9 mouse cellular contexts compared by ENCODE assay signal in the genomic region with DNA sequence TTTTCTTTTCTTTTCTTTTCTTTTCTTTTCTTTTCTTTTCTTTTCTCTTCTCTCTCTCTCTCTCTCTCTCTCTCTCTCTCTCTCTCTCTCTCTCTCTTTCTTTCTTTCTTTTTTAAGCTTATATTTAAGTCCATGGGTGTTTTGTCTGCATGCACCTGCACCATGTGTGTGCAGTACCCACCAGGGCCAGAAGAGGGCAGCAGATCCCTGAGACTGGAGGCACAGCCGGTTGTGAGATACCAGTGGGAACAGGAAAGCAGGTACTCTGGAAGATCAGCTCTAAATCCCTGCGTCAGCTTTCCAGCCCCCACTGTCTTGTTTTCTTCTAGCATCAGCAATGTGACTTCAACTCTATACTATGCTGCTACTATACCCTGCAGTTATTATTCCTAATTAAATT. TPM values are rescaled to one million over a fixed set of nuclear protein-coding genes. Genes with fewer than 3 reads are reported as not detected.
DNase-seq lines count a peak whose midpoint lies in the region; ATAC-seq and TF ChIP-seq lines count a peak whose summit lies in the region.
"Had no signal": no experiment of that assay in that cellular context is flagged by ENCODE, and none has a peak within 500 bp of the region (broad histone marks: within the 10 kb centered on the region; RNA-seq: fewer than 3 reads in every experiment).

No protein-coding gene starts in this region.

- TF ChIP-seq CTCF in hindbrain, postnatal 0 days (IDR thresholded peaks at IDR 0.05; ENCODE audit: low read depth) = peak; percentile 94

- 41% methylated on average over 2 of the region's 2 CpGs for WGBS in hindbrain, postnatal 0 days

- H3K4me2 ChIP-seq in hindbrain, postnatal 0 days (ENCODE audit: low read depth, low read length) = no peak overlapping the region
- H3K4me2 ChIP-seq: stomach, embryonic 15.5 days had no signal

- intact Hi-C loops in left cerebral cortex, postnatal 4 days (cut with DNase I) = loop anchor here (5.0 kb wide), 1 partner anchor 124 kb away; no protein-coding TSS in a partner anchor

- ATAC-seq in hindbrain, postnatal 0 days = no peak
- peak; percentile 78 for ATAC-seq in megakaryocyte progenitor cell, adult 5-6 weeks (replicated peaks; ENCODE audit: poor library complexity)

- no peaks in the 10 kb centered on the region for H3K9me3 ChIP-seq in hindbrain, postnatal 0 days (ENCODE audit: low read length)
- H3K9me3 ChIP-seq: stomach, embryonic 15.5 days had no signal

- H3K4me3 ChIP-seq in hindbrain, postnatal 0 days (ENCODE audit: low read length) = no peak overlapping the region
- H3K4me3 ChIP-seq: stomach, embryonic 15.5 days had no signal

- H3K9ac ChIP-seq in hindbrain, postnatal 0 days (replicated peaks; ENCODE audit: low read length) = no peak overlapping the region
- H3K9ac ChIP-seq: stomach, embryonic 15.5 days had no signal

- peaks cover 3% of the 10 kb centered on the region; the same call in 1 of the 2 replicates for H3K4me1 ChIP-seq in hindbrain, postnatal 0 days (ENCODE audit: insufficient read depth, low read length)

- peak; percentile 45 to 50 for DNase-seq in cerebellum, postnatal 36 days
- DNase-seq in cerebellum, adult 18-20 months = no peak
- peak; percentile 86 for DNase-seq in left cerebral cortex, postnatal 4 days
- DNase-seq in left cerebral cortex, adult 9 months (ENCODE audit: low spot score in 2 of 2) = no peak
- peak; percentile 87 for DNase-seq in ZHBTc4 (ENCODE audit: low read depth, low spot score)
- DNase-seq in hindbrain, postnatal 0 days (ENCODE audit: low spot score) = peak; percentile 80
- DNase-seq in thymus, postnatal 14 days = peak; percentile 87

- no peaks in the 10 kb centered on the region for H3K27me3 ChIP-seq in hindbrain, postnatal 0 days (ENCODE audit: insufficient read depth, low read length)
- H3K27me3 ChIP-seq: stomach, embryonic 15.5 days had no signal

- no peak overlapping the region for H3K27ac ChIP-seq in hindbrain, postnatal 0 days
- H3K27ac ChIP-seq: stomach, embryonic 15.5 days had no signal

- H3K36me3 ChIP-seq in hindbrain, postnatal 0 days (ENCODE audit: insufficient read depth, low read length) = no peaks in the 10 kb centered on the region
- H3K36me3 ChIP-seq: stomach, embryonic 15.5 days had no signal

RNA-seq across cellular contexts. Expression of a gene that starts 34.5 kb away (rescaled TPM):
- 10 to 100 TPM; 36.2 to 37.8 TPM for total RNA-seq in left cerebral cortex, postnatal 4 days (2021)
- total RNA-seq in hindbrain, postnatal 0 days (2014; rRNA removed) = 21.6 and 30.4 TPM in 2 replicates
- polyA plus RNA-seq in hindbrain, postnatal 0 days (2015; fragmentation: Nextera tagmentation; extraction: Ambion mirVana) = 35.1 and 39.5 TPM in 2 replicates
- 7.4 and 7.6 TPM in 2 replicates for total RNA-seq in megakaryocyte progenitor cell, adult 5-6 weeks (2015)
- total RNA-seq in megakaryocyte progenitor cell, adult 5-6 weeks (2017) = 22.6 and 24.7 TPM in 2 replicates

RNA-seq across cellular contexts. Expression of a gene that starts 54.1 kb away (rescaled TPM):
- 1 to 10 TPM; 2.3 to 2.9 TPM for total RNA-seq in left cerebral cortex, postnatal 4 days (2021)
- total RNA-seq in hindbrain, postnatal 0 days (2014; rRNA removed) = 10.4 and 10.5 TPM in 2 replicates
- polyA plus RNA-seq in hindbrain, postnatal 0 days (2015; fragmentation: Nextera tagmentation; extraction: Ambion mirVana) = 4.9 and 5.4 TPM in 2 replicates
- 15.3 and 18.1 TPM in 2 replicates for total RNA-seq in megakaryocyte progenitor cell, adult 5-6 weeks (2015)
- total RNA-seq in megakaryocyte progenitor cell, adult 5-6 weeks (2017) = 16.9 and 18.6 TPM in 2 replicates

Comparison
In these comparisons a context has a peak if more than half of its experiments do, and no peak if none do; other contexts are left out.
1. DNase-seq: peak in cerebellum, postnatal 36 days (2 of 2), left cerebral cortex, postnatal 4 days (single experiment), ZHBTc4 (single experiment), hindbrain, postnatal 0 days (single experiment) and thymus, postnatal 14 days (single experiment); none in cerebellum, adult 18-20 months (0 of 2) and left cerebral cortex, adult 9 months (0 of 2).